Mouse (Mus musculus) induced T-regulatory cell, adult 2 months (primary cell): ENCODE measurements around the gene Adcyap1.

Source experiments
- DNase-seq: peaks from one replicate; pipeline ENCODE4 v3.0.0-alpha.2; 2012; ENCODE audit warnings: low read depth

The Adcyap1 gene

DNA sequence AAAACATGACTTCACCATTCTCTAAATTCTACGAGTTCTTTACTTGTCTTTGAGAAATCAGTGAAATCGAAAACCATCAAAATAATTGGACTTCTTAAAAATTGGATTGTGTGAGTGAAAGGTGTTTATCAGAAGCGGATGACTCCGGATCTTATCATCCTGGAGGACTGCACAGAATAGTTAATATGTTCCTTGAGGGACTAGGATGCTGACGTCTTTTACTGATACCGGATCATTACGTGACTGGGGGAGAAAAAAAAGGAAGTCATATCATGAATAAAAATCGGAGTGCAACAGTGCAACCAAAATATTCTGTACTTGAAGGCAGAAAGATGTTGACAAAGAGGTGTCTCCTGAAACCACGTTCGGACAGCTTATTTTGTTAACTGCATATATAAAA is at the start of gene Adcyap1:
TSS of gene Adcyap1 (plus strand) at position 301 of the 400 bp plus-strand sequence.
- no peak for DNase-seq

- DNase-seq = peak; percentile 39
These were observed 40.5 kb upstream of the Adcyap1 start for GRCm38 (mm10) chr17:93158280-93158851.

- DNase-seq = no peak
These were observed 29.2 kb upstream of the Adcyap1 start for GRCm38 (mm10) chr17:93169572-93169971.

DNA sequence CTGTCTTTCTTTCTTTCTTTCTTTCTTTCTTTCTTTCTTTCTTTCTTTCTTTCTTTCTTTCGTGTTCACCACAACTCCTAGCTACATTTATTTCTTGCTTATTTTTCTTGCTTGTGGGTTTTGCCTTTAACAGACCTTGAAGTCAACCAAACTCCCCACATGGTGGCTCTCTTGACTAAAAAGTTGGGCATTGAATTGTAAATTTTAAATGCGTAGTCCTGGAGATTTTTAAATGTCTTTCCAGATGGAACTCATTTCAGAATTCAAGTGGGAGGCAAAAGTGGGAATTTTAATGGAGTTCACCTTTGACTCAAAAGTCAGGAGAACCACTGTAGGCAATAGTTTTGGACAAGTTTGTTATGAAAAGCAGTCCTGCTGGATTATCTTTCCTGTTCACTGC is 2.0 kb upstream of the Adcyap1 start:
- no peak for DNase-seq

DNA sequence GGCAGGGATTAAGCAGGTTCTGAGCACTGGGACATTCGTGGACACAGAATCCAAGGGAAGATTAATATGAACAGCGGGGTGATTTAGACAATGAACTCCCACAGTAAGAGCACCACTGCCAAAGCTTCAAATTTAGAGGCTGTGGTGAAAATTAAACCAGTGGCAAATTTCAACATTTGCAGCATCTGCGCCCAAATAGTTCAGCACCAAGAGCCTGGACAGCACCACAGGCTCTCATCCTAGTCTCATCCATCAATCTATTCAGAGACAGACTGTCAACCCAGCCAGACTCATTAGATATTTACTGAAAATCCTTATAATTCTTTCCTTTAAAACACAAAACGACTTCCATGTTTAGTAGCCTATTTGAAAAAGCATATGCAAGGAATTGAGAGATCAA is 604 bp upstream of the Adcyap1 start:
- DNase-seq = no peak

DNA sequence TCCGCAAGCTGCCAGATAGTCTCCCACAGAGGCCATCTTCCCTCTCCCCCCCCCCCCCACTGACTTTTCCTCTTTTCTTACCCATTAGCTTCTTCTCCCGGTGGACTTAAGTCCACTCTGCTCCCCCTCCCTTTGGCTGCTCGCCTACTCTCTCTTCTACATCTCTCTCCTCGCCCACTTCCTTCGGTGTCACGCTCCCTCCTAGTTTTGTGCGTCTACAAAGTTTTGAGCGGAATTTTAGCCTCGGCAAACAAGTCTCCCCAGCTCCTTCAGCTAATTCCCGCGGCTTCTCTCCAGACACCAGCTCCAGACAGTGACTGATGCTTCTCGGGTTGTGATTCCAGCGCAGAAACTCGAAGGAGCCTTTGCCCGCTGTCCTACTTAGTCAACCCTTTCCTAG is 401 bp downstream of the Adcyap1 start:
- DNase-seq = no peak

DNA sequence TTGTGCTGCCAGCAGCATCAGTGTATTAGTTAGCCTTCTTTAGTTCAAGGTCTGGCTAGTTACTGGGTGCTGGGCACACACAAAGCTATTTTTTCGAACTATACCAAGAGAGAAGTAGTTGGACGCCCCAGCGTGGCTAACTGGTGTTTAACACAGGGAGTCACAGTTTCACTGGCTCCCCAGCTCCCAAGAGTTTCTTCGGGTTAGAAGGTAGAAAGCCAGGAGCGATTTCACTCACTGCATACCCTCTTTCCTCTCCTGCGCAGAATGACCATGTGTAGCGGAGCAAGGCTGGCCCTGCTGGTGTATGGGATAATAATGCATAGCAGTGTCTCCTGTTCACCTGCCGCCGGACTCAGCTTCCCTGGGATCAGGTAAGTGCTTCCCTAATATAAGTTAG is 930 bp downstream of the Adcyap1 start:
- DNase-seq = no peak

DNA sequence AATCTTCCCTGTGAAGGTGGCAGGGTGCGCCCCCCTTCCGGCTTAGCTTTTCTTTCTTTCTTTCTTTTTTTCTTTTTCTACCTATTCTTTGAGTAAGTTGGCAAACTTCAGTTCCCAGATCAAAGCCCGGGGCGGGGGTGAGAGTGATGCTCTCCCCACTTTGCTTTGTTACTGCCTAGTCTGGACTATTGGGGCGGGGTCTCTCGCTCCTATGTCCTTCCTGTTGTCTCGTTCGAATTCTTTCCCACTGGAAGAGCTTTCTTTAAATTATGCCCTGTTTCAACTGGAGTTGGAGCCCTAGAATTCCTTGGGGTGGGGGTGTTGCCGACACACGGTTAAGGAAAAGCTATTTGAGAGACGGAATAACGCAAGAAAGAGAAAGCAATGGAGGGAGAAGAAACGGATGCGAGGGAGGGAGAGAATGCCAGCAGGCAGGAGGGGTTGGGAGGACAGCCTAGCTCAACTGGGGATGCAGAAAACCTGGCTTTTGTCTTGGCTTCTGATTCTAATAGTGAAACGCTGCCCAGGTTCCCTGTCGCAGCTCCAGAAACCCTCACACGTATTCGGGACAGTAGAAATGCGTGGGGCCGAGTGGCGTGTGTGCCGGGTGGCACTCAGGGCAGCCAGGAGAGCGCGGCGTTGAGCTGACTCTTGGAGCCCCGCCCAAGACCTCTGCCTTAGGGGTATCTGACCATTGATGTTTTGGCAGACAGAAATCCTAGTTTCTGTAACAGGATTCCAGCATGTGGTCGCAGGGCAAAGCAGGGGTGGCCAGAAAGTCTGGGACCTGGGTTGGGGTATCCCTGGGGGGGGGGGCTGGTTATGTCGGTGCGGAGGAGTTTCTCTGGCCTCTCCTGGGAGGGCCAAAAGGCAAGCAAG is 1.8 kb downstream of the Adcyap1 start:
- no peak for DNase-seq

- no peak for DNase-seq
These were observed 2.6 kb downstream of the Adcyap1 start for GRCm38 (mm10) chr17:93201265-93201925.

DNA sequence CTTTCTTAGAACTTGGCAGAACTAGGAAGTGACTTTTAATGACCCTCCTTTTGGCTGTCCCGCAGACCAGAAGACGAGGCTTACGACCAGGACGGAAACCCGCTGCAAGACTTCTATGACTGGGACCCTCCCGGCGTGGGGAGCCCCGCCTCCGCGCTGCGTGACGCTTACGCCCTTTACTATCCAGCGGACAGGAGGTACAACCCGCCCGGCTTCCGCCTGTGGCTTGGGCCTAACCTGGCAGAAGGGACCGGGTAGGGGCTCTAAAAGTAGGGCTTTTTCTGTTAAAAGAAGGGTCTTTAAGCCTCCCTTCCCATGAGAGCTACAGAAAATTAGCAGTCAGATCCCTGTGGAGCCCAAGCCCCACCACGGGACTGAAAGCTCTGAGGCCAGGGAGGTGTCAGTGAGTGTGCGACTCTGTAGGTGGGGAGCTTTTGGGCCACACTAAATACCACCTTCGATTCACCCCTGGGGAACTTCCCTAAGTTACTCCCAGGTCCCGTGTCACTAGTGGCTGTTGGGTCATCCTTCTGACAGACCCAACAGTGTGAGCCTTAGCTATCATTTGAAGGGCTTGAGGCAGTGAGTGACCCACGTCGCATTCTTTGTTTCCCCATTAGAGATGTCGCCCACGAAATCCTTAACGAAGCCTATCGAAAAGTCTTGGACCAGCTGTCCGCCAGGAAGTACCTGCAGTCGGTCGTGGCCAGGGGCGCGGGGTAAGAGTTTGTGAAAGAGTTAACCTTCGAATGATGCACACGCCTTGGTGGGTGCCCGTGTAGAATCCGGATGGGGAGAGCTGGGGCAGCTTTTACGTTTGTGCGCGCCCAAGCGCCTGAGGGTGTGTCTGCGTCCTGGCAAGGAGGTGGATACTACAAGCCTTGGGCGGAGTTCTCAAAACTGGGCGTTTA is 3.6 kb downstream of the Adcyap1 start:
- no peak for DNase-seq

GRCm38 (mm10) chr17:93203076-93204031 is 4.5 kb downstream of the Adcyap1 start:
- DNase-seq = no peak

- DNase-seq = no peak
These were observed 19.0 kb downstream of the Adcyap1 start for GRCm38 (mm10) chr17:93217785-93218184.

- no peak for DNase-seq
These were observed 19.8 kb downstream of the Adcyap1 start for GRCm38 (mm10) chr17:93218640-93219039.

DNA sequence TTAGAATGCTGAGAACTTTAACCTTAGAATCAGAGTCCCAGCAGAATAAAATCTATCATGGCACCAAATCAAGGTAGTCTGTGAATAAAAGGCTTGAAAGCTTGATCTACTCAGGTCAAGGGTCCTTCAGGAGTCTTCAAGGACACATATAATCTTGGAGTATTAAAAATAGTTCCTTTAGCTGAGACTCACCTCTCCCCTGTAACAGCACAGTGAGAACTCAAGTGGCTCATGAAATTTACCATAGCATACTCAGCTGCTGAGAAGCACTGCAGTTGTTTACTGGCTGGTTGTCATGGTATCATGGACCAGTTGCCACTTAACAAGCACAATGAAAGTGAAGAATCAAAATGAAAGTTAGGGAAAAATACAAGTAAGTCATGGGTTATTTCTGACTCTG is 38.5 kb downstream of the Adcyap1 start:
- no peak for DNase-seq
